Mouse (Mus musculus): Measurements from ENCODE around the gene Serpinb13. TPM values are rescaled to one million over a fixed set of nuclear protein-coding genes. Genes with fewer than 3 reads are reported as not detected.
"Not testable (repeated sequence)": the region's sequence is repeated elsewhere in the genome, so short reads cannot be mapped to it uniquely, and the experiment has no call there.

Serpinb13 gene
- total RNA-seq (2015; ENCODE audit: low replicate concordance) (not detected in 2 replicates), total RNA-seq (2017; ENCODE audit: low replicate concordance) (not detected in 2 replicates)

DNA sequence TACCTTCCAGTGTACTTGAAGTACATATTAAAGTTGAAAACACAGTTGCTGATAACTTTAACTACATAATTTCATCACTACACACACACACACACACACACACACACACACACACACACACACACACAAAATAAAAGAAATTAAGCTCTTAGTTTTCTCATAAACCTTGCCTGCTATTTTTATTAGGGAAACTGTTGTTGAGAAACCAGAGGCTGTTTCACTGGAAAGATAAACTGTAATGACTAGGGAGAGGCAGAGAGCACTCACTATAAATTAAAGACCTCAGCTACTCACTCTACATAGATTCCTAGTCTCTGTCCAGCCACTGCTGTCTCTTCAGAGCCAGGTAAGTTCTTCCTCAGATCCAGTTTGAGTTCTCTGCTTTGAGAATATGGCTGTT lies at the start of gene Serpinb13:
Gene Serpinb13 (plus strand): TSS at position 301 of the 400 bp plus-strand sequence.
- ATAC-seq (replicated peaks; ENCODE audit: low FRiP score, poor library complexity, severe bottlenecking): no peak

DNA sequence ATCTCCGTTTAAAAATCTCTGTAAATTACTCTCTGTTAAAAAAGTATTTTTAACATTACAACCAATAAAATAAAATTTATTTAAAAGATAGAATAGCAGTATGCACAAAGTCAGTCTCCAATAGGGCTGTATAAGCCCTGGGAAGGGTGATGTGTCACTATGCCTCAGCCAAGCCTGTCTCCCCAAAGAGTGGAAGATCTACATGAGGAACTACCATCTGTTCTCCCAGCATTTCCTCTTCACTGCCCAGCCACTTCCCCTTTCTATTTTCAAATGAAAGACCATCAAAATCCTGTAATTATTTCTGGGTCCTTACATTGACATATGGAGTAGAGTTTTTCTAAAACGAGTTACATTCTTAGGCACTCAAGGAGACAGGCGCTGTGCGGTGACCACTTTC lies 48.8 kb upstream of the Serpinb13 start:
- no peak for ATAC-seq (replicated peaks; ENCODE audit: low FRiP score, poor library complexity, severe bottlenecking)

DNA sequence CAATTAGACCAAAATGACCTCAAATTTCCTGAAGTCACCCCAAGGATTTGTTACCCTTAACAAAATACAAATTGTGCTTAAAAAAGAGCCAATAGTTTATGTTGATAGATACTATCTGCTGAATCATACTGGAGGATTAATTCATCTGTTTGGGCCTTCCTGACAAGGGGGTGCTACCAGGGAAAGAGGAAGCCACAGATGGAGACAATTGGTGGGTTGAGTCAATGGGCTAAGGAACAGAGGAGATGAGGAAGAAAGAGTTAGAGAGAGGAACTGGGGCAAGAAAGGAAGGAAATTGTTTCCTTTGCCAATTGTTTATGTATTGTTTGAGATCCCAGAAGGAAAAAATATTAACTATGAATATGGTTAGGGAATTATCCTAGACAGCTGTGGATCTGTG lies 47.1 kb upstream of the Serpinb13 start:
- no peak for ATAC-seq (replicated peaks; ENCODE audit: low FRiP score, poor library complexity, severe bottlenecking)

DNA sequence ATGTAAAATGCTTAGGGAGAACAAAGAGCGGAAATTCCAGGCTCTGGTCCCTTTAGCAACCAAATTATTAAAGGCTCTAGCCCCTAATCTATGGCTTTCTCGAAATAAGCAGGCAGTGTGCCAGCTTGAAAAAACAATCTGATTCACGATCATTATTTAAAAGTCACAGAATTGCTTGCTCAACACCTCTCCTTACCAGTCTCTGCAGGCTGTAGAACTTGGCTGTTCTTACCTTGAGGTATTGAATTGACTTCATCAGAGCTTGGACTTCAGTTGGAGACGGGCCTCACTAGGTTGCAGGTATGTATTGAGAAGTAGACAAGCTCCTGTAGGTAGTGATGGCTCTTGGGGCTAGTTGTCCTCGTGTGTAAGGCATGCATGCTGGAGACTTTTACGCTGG lies 46.5 kb upstream of the Serpinb13 start, which contains the start of gene Serpinb12:
Gene Serpinb12 (plus strand): TSS at position 185 of the 400 bp plus-strand sequence.
- no peak for ATAC-seq (replicated peaks; ENCODE audit: low FRiP score, poor library complexity, severe bottlenecking)

DNA sequence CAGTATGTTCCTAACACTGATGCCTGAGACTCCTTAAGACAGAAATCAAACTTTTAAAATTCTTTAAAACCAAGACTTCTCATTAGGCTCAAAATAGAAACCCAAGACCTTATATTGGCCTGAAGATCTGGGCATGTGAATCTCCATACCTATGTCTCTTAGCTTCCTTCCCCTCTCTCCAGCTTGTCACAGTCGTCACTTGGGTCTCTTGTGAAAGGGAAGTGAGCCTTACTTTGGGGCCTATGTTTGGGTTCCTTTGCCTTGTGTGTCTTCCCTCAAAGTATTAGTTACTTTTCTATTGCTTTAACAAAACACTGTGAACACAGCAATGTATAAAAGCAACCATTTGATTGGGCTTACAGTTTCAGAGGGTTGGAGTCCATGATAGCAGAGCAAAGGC lies 33.6 kb upstream of the Serpinb13 start:
- ATAC-seq (replicated peaks; ENCODE audit: low FRiP score, poor library complexity, severe bottlenecking): no peak

DNA sequence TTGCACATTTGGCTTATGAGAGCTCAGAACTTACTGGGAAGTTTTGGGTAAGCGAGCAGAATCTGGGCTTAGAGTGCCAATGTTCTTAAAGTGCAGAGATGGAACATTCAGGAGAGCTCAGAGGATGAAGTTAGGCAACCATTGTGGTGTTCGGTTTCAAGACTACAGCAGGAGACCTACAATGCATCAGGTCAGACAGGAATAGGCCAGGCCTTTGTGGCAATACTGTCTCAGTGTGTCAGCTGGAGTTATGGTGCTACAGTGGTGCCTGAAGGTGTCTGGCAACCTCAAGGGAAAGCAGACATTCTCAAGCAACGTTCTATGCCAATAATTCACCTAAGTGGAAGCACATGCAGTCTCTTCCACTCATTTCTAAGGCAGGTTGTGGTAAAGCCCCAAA lies 20.8 kb upstream of the Serpinb13 start:
- ATAC-seq (replicated peaks; ENCODE audit: low FRiP score, poor library complexity, severe bottlenecking): no peak

DNA sequence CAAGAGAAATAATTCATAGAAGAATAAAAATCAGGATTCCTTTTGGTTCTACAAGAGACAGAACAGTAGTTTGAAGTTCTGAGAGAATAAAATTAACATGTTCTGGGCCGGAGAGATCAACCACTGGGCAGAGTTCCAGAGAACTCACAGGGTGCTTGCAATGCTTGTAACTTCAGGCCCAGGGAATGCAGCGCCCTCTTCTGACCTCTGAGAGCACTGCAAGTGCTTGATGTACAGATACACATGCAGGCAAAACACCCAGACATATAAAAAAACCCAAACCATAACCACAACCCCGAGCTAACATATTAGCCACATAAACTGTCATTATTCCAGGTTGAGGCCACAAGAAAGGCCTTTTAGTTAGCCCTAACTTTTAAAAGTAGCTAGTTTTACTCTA lies 19.8 kb upstream of the Serpinb13 start:
- no peak for ATAC-seq (replicated peaks; ENCODE audit: low FRiP score, poor library complexity, severe bottlenecking)

DNA sequence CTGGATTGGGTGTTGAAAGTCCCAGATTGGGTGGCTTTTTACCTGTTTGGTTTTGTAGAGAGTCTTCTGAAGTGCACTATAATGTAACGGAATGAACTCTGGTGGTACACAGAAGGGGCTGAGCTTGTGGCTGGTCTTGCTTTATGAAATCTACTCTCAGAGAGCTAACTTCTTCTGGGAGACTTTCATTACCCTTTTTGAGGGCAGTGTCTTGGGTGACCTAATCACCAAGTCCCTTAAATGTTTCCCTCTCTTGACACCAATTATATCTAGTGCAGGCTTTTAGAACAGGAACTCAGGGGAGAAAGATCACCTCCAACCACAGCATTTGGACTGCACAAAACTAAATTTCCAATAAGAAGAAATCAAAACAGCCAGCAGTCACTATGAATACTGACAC lies 2.3 kb downstream of the Serpinb13 start:
- ATAC-seq (replicated peaks; ENCODE audit: low FRiP score, poor library complexity, severe bottlenecking): no peak

DNA sequence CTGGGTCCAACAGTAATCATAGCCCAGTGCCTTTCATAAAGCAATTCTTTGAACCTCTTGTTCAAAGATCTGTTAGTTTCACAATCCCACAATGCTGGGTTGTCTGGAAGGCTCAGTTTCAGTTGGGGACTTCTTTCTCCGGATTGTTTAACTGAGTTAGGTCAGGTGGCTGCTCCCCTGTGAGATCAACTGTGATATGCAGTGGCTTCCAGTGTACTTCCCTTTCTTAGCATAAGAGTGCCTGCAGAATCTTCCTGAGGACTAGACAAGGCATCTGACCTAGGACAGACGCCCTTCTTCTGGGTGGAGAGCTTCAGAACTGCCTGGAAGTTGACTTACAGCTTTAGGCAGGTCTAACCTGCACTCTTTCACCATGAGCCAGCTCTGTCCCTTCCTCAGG lies 3.1 kb downstream of the Serpinb13 start:
- no peak for ATAC-seq (replicated peaks; ENCODE audit: low FRiP score, poor library complexity, severe bottlenecking)

DNA sequence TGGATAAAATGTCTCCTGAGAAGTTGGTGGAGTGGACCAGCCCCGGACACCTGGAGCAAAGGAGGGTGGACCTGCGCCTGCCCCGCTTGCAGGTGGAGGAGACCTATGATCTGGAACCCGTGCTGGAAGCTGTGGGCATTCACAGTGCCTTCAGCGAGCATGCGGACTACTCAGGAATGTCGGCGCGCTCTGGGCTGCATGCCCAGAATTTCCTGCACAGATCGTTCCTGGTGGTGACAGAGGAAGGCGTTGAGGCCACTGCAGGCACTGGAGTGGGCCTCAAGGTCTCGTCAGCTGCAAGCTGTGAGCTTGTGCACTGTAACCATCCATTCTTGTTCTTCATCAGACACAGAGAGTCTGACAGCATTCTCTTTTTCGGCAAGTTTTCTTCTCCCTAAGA lies 19.6 kb downstream of the Serpinb13 start:
- ATAC-seq (replicated peaks; ENCODE audit: low FRiP score, poor library complexity, severe bottlenecking): no peak

DNA sequence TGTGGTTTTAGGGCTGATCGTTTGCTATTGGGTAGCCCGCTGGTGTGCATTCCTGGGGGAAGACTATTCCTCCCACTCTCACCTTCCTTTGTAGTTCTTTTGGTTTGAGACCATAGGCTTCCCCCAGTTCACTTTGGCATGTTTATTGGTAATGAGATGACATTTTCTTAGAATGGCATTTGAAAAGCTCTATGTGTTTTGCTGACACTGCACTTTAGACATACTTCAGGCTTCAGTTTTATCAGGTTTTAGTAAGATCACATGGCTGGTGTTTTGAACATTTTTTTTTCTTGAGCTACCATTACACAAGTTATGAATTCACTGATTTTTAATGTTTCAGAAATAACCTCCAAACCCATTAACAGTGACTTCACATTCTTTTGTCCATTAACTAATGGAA lies 21.0 kb downstream of the Serpinb13 start:
- ATAC-seq (replicated peaks; ENCODE audit: low FRiP score, poor library complexity, severe bottlenecking): no peak

DNA sequence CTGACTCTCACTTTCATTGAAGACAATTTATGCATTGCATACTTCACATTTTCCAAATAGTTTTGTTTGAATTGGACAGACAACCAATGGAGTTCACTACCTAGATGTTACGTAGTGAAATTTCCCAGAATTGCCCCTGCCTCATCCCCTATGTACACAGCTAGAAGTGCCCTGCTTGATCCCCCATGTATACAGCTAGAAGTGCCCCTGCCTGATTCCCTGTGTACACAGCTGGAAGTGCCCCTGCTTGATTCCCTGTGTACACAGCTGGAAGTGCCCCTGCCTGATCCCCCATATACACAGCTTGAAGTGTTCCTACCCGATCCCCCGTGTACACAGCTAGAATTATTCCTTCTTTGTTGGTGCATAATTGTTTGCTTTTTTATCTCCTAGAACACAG lies 25.5 kb downstream of the Serpinb13 start:
- no peak for ATAC-seq (replicated peaks; ENCODE audit: low FRiP score, poor library complexity, severe bottlenecking)

DNA sequence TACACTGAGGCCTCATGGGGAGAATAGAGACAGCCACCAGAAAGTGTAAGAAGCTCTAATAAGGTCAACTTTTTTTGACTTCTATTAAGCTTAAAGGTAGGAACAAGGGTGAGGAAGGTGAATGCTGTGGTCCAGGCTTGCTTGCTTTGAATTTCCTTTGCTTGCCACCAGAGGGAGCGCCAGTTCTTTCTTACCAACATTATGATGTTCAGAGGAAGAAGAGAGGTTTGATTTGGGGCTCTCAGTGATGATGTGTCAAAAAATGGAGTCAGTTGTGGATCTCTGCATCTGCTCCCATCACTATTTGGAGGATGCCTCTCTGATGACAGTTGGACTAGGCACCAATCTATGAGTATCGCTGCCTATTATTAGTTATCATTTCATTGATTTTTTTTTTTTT lies 33.7 kb downstream of the Serpinb13 start:
- no peak for ATAC-seq (replicated peaks; ENCODE audit: low FRiP score, poor library complexity, severe bottlenecking)

DNA sequence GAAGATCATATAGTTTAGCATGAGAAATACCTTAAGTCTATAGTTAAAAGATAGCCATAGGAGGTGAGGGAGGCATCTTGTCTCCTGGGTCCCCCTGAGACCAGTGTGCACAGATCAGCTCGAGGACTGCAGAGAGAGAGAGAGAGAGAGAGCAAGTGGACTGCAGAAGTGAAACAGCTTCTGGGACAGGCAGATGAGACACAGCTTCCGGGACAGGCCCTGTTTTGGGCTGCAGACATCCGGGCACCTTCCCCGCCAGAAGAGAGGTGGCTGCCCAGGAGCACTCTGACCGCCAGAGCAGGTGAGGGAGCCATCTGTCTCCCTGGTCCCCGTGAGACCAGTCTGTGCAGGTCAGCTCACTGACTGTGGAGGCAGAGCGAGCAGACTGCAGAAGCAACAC lies 34.4 kb downstream of the Serpinb13 start:
- ATAC-seq (replicated peaks; ENCODE audit: low FRiP score, poor library complexity, severe bottlenecking): no peak

DNA sequence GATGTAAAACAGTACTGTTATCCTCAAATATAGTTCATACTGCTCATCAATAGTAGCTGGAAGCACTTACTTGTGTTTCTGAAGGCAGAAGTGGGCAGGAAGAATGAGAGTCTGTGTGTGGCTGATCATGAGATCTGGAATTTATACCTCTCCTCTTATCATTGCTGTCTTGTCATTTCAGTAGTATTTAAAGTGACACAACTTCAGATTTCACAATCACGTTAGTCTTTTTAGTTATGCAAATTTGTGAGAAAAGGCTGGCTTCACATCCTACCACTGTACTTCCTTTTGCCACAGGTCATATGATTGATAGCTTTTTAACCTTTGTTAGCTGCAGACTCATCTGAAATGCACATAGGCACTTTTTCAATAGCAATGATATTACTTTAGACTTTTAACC lies 45.1 kb downstream of the Serpinb13 start:
- ATAC-seq (replicated peaks; ENCODE audit: low FRiP score, poor library complexity, severe bottlenecking): no peak

DNA sequence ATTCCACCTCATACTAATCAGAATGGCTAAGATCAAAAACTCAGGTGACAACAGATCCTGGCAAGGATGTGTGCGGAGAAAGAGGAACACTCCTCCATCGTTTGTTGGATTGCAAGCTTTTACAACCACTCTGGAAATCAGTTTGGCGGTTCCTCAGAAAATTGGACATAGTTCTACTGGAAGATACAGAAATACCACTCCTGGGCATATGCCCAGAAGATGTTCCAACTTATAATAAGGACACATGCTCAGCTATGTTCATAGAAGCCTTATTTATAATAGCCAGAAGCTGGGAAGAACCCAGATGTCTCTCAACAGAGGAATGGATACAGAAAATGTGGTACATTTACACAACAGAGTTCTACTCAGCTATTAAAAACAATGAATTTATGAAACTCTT lies 53.5 kb downstream of the Serpinb13 start:
- ATAC-seq (replicated peaks; ENCODE audit: low FRiP score, poor library complexity, severe bottlenecking): not testable (repeated sequence)

Other genes starting within 250 kb of the Serpinb13 start
- 1.9 and 3.3 TPM in 2 replicates for gene Kdsr, start 221.3 kb upstream of the Serpinb13 start, total RNA-seq (2015; ENCODE audit: low replicate concordance)
- 2.2 and 3.2 TPM in 2 replicates for gene Kdsr, start 221.3 kb upstream of the Serpinb13 start, total RNA-seq (2017; ENCODE audit: low replicate concordance)
- gene Vps4b, start 184.3 kb upstream of the Serpinb13 start, total RNA-seq (2015; ENCODE audit: low replicate concordance): 35.9 and 101 TPM in 2 replicates
- gene Vps4b, start 184.3 kb upstream of the Serpinb13 start, total RNA-seq (2017; ENCODE audit: low replicate concordance): 50.0 and 56.3 TPM in 2 replicates
- gene Serpinb5, start 119.8 kb upstream of the Serpinb13 start, total RNA-seq (2015; ENCODE audit: low replicate concordance): not detected in 2 replicates
- gene Serpinb5, start 119.8 kb upstream of the Serpinb13 start, total RNA-seq (2017; ENCODE audit: low replicate concordance): not detected in 2 replicates
- gene Serpinb12, start 46.5 kb upstream of the Serpinb13 start, total RNA-seq (2015; ENCODE audit: low replicate concordance): not detected in 2 replicates
- gene Serpinb12, start 46.5 kb upstream of the Serpinb13 start, total RNA-seq (2017; ENCODE audit: low replicate concordance): not detected in 2 replicates
- gene Serpinb3a, start 71.3 kb downstream of the Serpinb13 start, total RNA-seq (2015; ENCODE audit: low replicate concordance): not detected in 2 replicates
- not detected in 2 replicates for gene Serpinb3a, start 71.3 kb downstream of the Serpinb13 start, total RNA-seq (2017; ENCODE audit: low replicate concordance)
- not detected in 2 replicates for gene Serpinb3d, start 102.5 kb downstream of the Serpinb13 start, total RNA-seq (2015; ENCODE audit: low replicate concordance)
- not detected in 2 replicates for gene Serpinb3d, start 102.5 kb downstream of the Serpinb13 start, total RNA-seq (2017; ENCODE audit: low replicate concordance)

All from erythroblast, adult 5-6 weeks (primary cell).